Mouse (Mus musculus) CH12.LX (cell line): Measurements from ENCODE around the gene Psmb9.
"Not testable (repeated sequence)": the region's sequence is repeated elsewhere in the genome, so short reads cannot be mapped to it uniquely, and the experiment has no call there.

Experiments
- CTCF ChIP-seq, 2 experiments: IDR thresholded peaks in 1 of 2; conservative IDR thresholded peaks in 1 of 2; 2 replicates each; pipeline ENCODE4 v1.5.1; 2011 to 2012; ENCODE audit warnings: low read depth in 2 of 2, low read length in 2 of 2, improper control_type of control experiment in 1 of 2, inconsistent platforms in 1 of 2, mild to moderate bottlenecking in 1 of 2, moderate library complexity in 1 of 2
- EP300 ChIP-seq: IDR thresholded peaks from 2 replicates; pipeline ENCODE4 v1.6.1; 2011; ENCODE audit warnings: low read length, improper control_type of control experiment
- HCFC1 ChIP-seq: IDR thresholded peaks from 2 replicates; pipeline ENCODE4 v1.6.1; 2012; ENCODE audit warnings: low read depth, mild to moderate bottlenecking, inconsistent platforms, low read length, improper control_type of control experiment
- IRF4 ChIP-seq: IDR thresholded peaks from 2 replicates; pipeline ENCODE4 v1.6.1; 2014; ENCODE audit warnings: low read depth, mild to moderate bottlenecking, inconsistent platforms, low read length, improper control_type of control experiment
- KAT2A ChIP-seq: IDR thresholded peaks from 2 replicates; pipeline ENCODE4 v1.6.1; 2012; ENCODE audit warnings: low read length, improper control_type of control experiment, inconsistent platforms; ENCODE audit not compliant: insufficient replicate concordance
- MAFK ChIP-seq: IDR thresholded peaks from 2 replicates; pipeline ENCODE4 v1.6.1; 2011; ENCODE audit warnings: low read length, improper control_type of control experiment; ENCODE audit not compliant: insufficient replicate concordance
- NRF1 ChIP-seq: IDR thresholded peaks from 2 replicates; pipeline ENCODE4 v1.6.1; 2014; ENCODE audit warnings: low read depth, mild to moderate bottlenecking, inconsistent platforms, low read length, improper control_type of control experiment, moderate library complexity
- SIN3A ChIP-seq: IDR thresholded peaks from 2 replicates; pipeline ENCODE4 v1.6.1; 2012; ENCODE audit warnings: low read length, improper control_type of control experiment, inconsistent platforms
- SMC3 ChIP-seq: IDR thresholded peaks from 2 replicates; pipeline ENCODE4 v1.6.1; 2011; ENCODE audit warnings: low read depth, low read length, improper control_type of control experiment
- TCF12 ChIP-seq: IDR thresholded peaks from 2 replicates; pipeline ENCODE4 v1.6.1; 2014; ENCODE audit warnings: low read depth, mild to moderate bottlenecking, inconsistent platforms, low read length, improper control_type of control experiment
- USF2 ChIP-seq: conservative IDR thresholded peaks from 2 replicates; pipeline ENCODE4 v1.6.1; 2011; ENCODE audit warnings: low read depth, low read length, improper control_type of control experiment
- ZC3H11A ChIP-seq: IDR thresholded peaks from 2 replicates; pipeline ENCODE4 v1.6.1; 2012; ENCODE audit warnings: low read depth, mild to moderate bottlenecking, inconsistent platforms, low read length, improper control_type of control experiment
- ZKSCAN1 ChIP-seq: IDR thresholded peaks from 2 replicates; pipeline ENCODE4 v1.6.1; 2012; ENCODE audit warnings: low read depth, inconsistent platforms, low read length, improper control_type of control experiment, borderline replicate concordance

GRCm38 (mm10) chr17:34232021-34232420, 44.5 kb upstream of the Psmb9 start:
- TF ChIP-seq USF2; CTCF (conservative IDR thresholded peaks at IDR 0.05 in 1 of 2, IDR thresholded peaks at IDR 0.05 in 1 of 2; ENCODE audit: low read depth in 2 of 2, low read length in 2 of 2); SMC3; NRF1; EP300; SIN3A; HCFC1; ZC3H11A; MAFK; IRF4; KAT2A; TCF12; ZKSCAN1: not testable (repeated sequence)
